Comparison of ENCODE assay signal across 10 mouse cellular contexts in genomic region chr2:124460956-124461355, GRCm38 (mm10).
A peak's percentile ranks its signal among the peaks of the same experiment; 100 is the strongest.
DNase-seq lines count a peak whose midpoint lies in the region; ATAC-seq and TF ChIP-seq lines count a peak whose summit lies in the region.
"Had no signal": no experiment of that assay in that cellular context is flagged by ENCODE, and none has a peak within 500 bp of the region (broad histone marks: within the 10 kb centered on the region; RNA-seq: fewer than 3 reads in every experiment).

No protein-coding gene starts in this region.

- WGBS in hindbrain, embryonic 16.5 days = 51% methylated on average over 2 of the region's 2 CpGs
- 76% methylated on average over 2 of the region's 2 CpGs for WGBS in hindbrain, embryonic 10.5 days
- WGBS in lung, postnatal 0 days = 18% methylated on average over 2 of the region's 2 CpGs
- 3% methylated on average over 2 of the region's 2 CpGs for WGBS in heart, embryonic 14.5 days

- H3K27ac ChIP-seq in hindbrain, embryonic 16.5 days (ENCODE audit: low read depth, low read length) = 0 out of 2 replicates have a peak overlapping the region, but pooled peaks have one; percentile 5
- H3K27ac ChIP-seq in hindbrain, embryonic 10.5 days = no peak overlapping the region
- H3K27ac ChIP-seq in lung, postnatal 0 days (ENCODE audit: low read length) = peak overlapping the region; percentile 16; the same call in 1 of the 2 replicates
- H3K27ac ChIP-seq in heart, embryonic 14.5 days (replicated peaks in 1 of 2; ENCODE audit: control insufficient read depth in 1 of 2, insufficient read depth in 1 of 2, low read depth in 2 of 2, low read length in 2 of 2) = peak overlapping the region; percentile 48 to 82
- H3K27ac ChIP-seq: hindbrain, postnatal 0 days; liver, embryonic 14.5 days had no signal

- DNase-seq in hindbrain, embryonic 10.5 days (ENCODE audit: low spot score) = no peak
- DNase-seq in lung, postnatal 0 days (ENCODE audit: low spot score) = peak; percentile 21
- DNase-seq in lung, postnatal 25 days (ENCODE audit: low spot score) = no peak
- DNase-seq in mesoderm, embryonic 11.5 days (ENCODE audit: low read depth, low spot score) = peak; percentile 48
- DNase-seq in urinary bladder, postnatal 25 days (ENCODE audit: low spot score) = no peak
- DNase-seq in left cerebral cortex, postnatal 25 days (ENCODE audit: low spot score in 2 of 2) = no peak

- no peaks in the 10 kb centered on the region for H3K9me3 ChIP-seq in hindbrain, embryonic 16.5 days (ENCODE audit: control insufficient read depth, low read length)
- H3K9me3 ChIP-seq in hindbrain, embryonic 10.5 days = no peaks in the 10 kb centered on the region
- H3K9me3 ChIP-seq in lung, postnatal 0 days (ENCODE audit: low read length) = no peaks in the 10 kb centered on the region
- H3K9me3 ChIP-seq in heart, embryonic 14.5 days (ENCODE audit: control insufficient read depth, low read length) = no peaks in the 10 kb centered on the region

- TF ChIP-seq CTCF in lung, postnatal 0 days (IDR thresholded peaks at IDR 0.05) = no peak

- no peak for ATAC-seq in hindbrain, embryonic 16.5 days
- ATAC-seq in lung, postnatal 0 days = peak; percentile 33; the same call in 1 of the 2 replicates
- peak; percentile 87 for ATAC-seq in heart, embryonic 14.5 days (ENCODE audit: insufficient number of reproducible peaks, insufficient read depth, low FRiP score, low read depth)
- ATAC-seq: hindbrain, postnatal 0 days had no signal

- H3K4me3 ChIP-seq in hindbrain, embryonic 16.5 days (ENCODE audit: low read length) = no peak overlapping the region
- no peak overlapping the region for H3K4me3 ChIP-seq in hindbrain, embryonic 10.5 days
- H3K4me3 ChIP-seq in lung, postnatal 0 days (ENCODE audit: low read depth, low read length) = no peak overlapping the region
- no peak overlapping the region for H3K4me3 ChIP-seq in heart, embryonic 14.5 days (ENCODE audit: control insufficient read depth in 1 of 2, insufficient read depth in 1 of 2, low read depth in 1 of 2, low read length in 2 of 2)

- H3K27me3 ChIP-seq in hindbrain, embryonic 16.5 days (replicated peaks; ENCODE audit: control insufficient read depth, insufficient read depth, low read length) = no peaks in the 10 kb centered on the region
- no peaks in the 10 kb centered on the region for H3K27me3 ChIP-seq in hindbrain, embryonic 10.5 days (ENCODE audit: insufficient read depth, poor library complexity, severe bottlenecking)
- no peaks in the 10 kb centered on the region for H3K27me3 ChIP-seq in lung, postnatal 0 days (replicated peaks; ENCODE audit: insufficient read depth, low read length)
- no peaks in the 10 kb centered on the region for H3K27me3 ChIP-seq in heart, embryonic 14.5 days (ENCODE audit: control insufficient read depth, insufficient read depth, low read length)

- no peaks in the 10 kb centered on the region for H3K36me3 ChIP-seq in hindbrain, embryonic 16.5 days (ENCODE audit: control insufficient read depth, insufficient read depth, low read length)
- no peaks in the 10 kb centered on the region for H3K36me3 ChIP-seq in hindbrain, embryonic 10.5 days
- H3K36me3 ChIP-seq in lung, postnatal 0 days (ENCODE audit: insufficient read depth, low read length) = no peaks in the 10 kb centered on the region
- no peaks in the 10 kb centered on the region for H3K36me3 ChIP-seq in heart, embryonic 14.5 days (ENCODE audit: control insufficient read depth, insufficient read depth, low read length)

- no peaks in the 10 kb centered on the region; the same call in 1 of the 2 replicates for H3K4me1 ChIP-seq in hindbrain, embryonic 16.5 days (ENCODE audit: control insufficient read depth, insufficient read depth, low read depth, low read length)
- H3K4me1 ChIP-seq in hindbrain, embryonic 10.5 days (replicated peaks) = peaks cover 12% of the 10 kb centered on the region; the same call in 1 of the 2 replicates
- H3K4me1 ChIP-seq in lung, postnatal 0 days (ENCODE audit: insufficient read depth, low read depth, low read length) = peaks cover 8% of the 10 kb centered on the region; the same call in 1 of the 2 replicates
- peaks cover 9 to 34% of the 10 kb centered on the region in 2 experiments for H3K4me1 ChIP-seq in heart, embryonic 14.5 days (ENCODE audit: control insufficient read depth in 2 of 2, insufficient read depth in 2 of 2, low read length in 2 of 2)

- H3K9ac ChIP-seq in hindbrain, embryonic 16.5 days (ENCODE audit: low read depth, low read length) = no peak overlapping the region
- H3K9ac ChIP-seq in lung, postnatal 0 days (replicated peaks; ENCODE audit: low read depth) = no peak overlapping the region
- no peak overlapping the region for H3K9ac ChIP-seq in heart, embryonic 14.5 days (ENCODE audit: low read length)
- H3K9ac ChIP-seq: liver, embryonic 14.5 days had no signal

- intact Hi-C loops in left cerebral cortex, postnatal 25 days (cut with DNase I) = no loop called here

- TF ChIP-seq EP300 in lung, postnatal 0 days (IDR thresholded peaks at IDR 0.05) = no peak

- no peak overlapping the region for H3K4me2 ChIP-seq in hindbrain, embryonic 16.5 days (ENCODE audit: low read length)
- H3K4me2 ChIP-seq in lung, postnatal 0 days (replicated peaks; ENCODE audit: low read depth, low read length) = no peak overlapping the region
- H3K4me2 ChIP-seq in heart, embryonic 14.5 days (ENCODE audit: low read length) = 0 out of 2 replicates have a peak overlapping the region, but pooled peaks have one; percentile 3

Comparison
In these comparisons a context has a peak if more than half of its experiments do, and no peak if none do; other contexts are left out.
1. DNase-seq: peak in lung, postnatal 0 days (single experiment) and mesoderm, embryonic 11.5 days (single experiment); none in hindbrain, embryonic 10.5 days (single experiment), lung, postnatal 25 days (single experiment), urinary bladder, postnatal 25 days (single experiment) and left cerebral cortex, postnatal 25 days (0 of 2).